Mouse (Mus musculus): ENCODE measurements around the gene Drc3. TPM values are rescaled to one million over a fixed set of nuclear protein-coding genes. Genes with fewer than 3 reads are reported as not detected.

Gene Drc3
- polyA plus RNA-seq, 1 experiment, result 5.2 TPM

GRCm38 (mm10) chr11:60308506-60309116 lies 44.5 kb upstream of the Drc3 start:
- H3K36me3 ChIP-seq (ENCODE audit: control insufficient read depth, insufficient read depth, low read length), result no peaks in the 10 kb centered on the region
- 83% methylated on average over 12 of the region's 12 CpGs for WGBS
- peaks cover 11% of the 10 kb centered on the region for H3K4me1 ChIP-seq (replicated peaks; ENCODE audit: control insufficient read depth, insufficient read depth, low read length)
- H3K27ac ChIP-seq (ENCODE audit: control insufficient read depth, insufficient read depth, low read length), result no peak overlapping the region
- DNase-seq, result no peak
- H3K27me3 ChIP-seq (ENCODE audit: control insufficient read depth, insufficient read depth, low read length), result no peaks in the 10 kb centered on the region
- no peak for TF ChIP-seq POLR2A (IDR thresholded peaks at IDR 0.05; ENCODE audit: control insufficient read depth, extremely low read depth, insufficient read depth, low read length, poor library complexity)
- no peak for TF ChIP-seq CTCF (IDR thresholded peaks at IDR 0.05; ENCODE audit: borderline replicate concordance, control insufficient read depth, extremely low read depth, insufficient read depth, low read length, poor library complexity)
- no peak overlapping the region for H3K4me3 ChIP-seq (ENCODE audit: control insufficient read depth, insufficient read depth, low read length)

DNA sequence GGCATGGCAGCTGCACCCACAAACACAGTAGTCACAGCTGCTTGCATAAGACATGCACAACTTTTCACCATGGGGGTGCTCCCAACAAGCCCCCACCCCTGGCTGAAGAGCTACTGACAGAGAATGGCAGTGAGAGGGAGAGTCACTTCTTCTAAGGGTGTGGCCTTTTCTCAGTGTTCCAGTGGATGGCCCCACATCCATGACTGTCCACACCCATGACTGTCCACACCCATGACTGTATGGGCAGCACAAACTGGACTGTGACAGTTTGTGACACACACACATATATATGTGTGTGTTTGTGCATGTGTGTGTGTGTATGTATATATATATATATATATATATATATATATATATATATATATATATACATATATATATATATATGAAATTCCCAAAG lies 43.3 kb upstream of the Drc3 start:
- Histone ChIP-seq H3K27me3 (ENCODE audit: control insufficient read depth, insufficient read depth, low read length) (no peaks in the 10 kb centered on the region), H3K4me1 (replicated peaks; ENCODE audit: control insufficient read depth, insufficient read depth, low read length) (peaks cover 11% of the 10 kb centered on the region), H3K36me3 (ENCODE audit: control insufficient read depth, insufficient read depth, low read length) (no peaks in the 10 kb centered on the region), H3K27ac (ENCODE audit: control insufficient read depth, insufficient read depth, low read length) (no peak overlapping the region), H3K4me3 (ENCODE audit: control insufficient read depth, insufficient read depth, low read length) (no peak overlapping the region)
- DNase-seq, result no peak
- TF ChIP-seq POLR2A (IDR thresholded peaks at IDR 0.05; ENCODE audit: control insufficient read depth, extremely low read depth, insufficient read depth, low read length, poor library complexity) (no peak), CTCF (IDR thresholded peaks at IDR 0.05; ENCODE audit: borderline replicate concordance, control insufficient read depth, extremely low read depth, insufficient read depth, low read length, poor library complexity) (no peak)

DNA sequence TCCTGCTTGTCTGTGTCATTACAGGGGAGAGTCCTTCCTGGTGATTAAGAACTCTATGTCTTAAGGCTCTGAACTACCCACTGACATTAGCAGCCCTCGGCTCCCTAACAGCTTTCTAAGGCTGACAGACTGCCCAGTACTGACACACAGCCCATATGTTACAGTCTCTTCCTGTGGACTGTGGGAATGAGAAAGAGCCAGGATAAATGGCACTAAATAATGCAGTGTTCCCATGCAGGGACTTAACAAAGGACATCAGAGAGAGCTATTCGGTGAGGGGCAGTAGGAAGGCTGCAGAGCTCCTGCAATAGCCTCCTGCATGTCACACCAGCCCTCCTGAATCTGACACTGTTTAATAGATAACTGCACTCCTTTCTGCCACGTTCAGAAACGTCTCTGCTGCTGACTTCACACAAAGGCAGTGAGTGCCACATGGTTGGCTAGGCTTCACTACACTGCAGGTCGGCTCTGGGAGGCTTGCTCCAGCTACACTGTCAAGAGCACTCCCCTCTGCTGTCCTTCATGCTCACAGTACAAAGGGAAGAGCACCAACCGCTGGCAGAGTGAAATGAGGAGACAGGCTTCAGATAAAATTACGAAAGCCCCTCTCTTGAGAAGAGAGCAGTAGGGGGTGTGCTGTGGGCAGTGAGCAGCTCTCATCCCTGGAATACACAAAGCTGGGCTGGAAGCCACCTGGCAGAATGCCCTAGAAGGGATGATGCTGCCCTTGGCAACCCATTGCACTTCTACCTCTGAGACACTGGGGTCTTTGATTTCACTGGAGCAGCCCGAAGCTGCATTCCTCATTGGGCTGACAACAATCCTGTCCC lies 41.9 kb upstream of the Drc3 start:
- H3K4me1 ChIP-seq (replicated peaks; ENCODE audit: control insufficient read depth, insufficient read depth, low read length), result peaks cover 3% of the 10 kb centered on the region; the same call in 1 of the 2 replicates
- DNase-seq, result no peak
- H3K27ac ChIP-seq (ENCODE audit: control insufficient read depth, insufficient read depth, low read length), result no peak overlapping the region

GRCm38 (mm10) chr11:60316250-60316649 lies 36.9 kb upstream of the Drc3 start:
- no peaks in the 10 kb centered on the region for H3K27me3 ChIP-seq (ENCODE audit: control insufficient read depth, insufficient read depth, low read length)
- H3K27ac ChIP-seq (ENCODE audit: control insufficient read depth, insufficient read depth, low read length), result no peak overlapping the region
- no peaks in the 10 kb centered on the region for H3K36me3 ChIP-seq (ENCODE audit: control insufficient read depth, insufficient read depth, low read length)
- no peak for TF ChIP-seq POLR2A (IDR thresholded peaks at IDR 0.05; ENCODE audit: control insufficient read depth, extremely low read depth, insufficient read depth, low read length, poor library complexity)
- TF ChIP-seq CTCF (IDR thresholded peaks at IDR 0.05; ENCODE audit: borderline replicate concordance, control insufficient read depth, extremely low read depth, insufficient read depth, low read length, poor library complexity), result no peak
- no peaks in the 10 kb centered on the region for H3K4me1 ChIP-seq (replicated peaks; ENCODE audit: control insufficient read depth, insufficient read depth, low read length)
- no peak for DNase-seq
- WGBS, result 95% methylated on average over 7 of the region's 7 CpGs
- H3K4me3 ChIP-seq (ENCODE audit: control insufficient read depth, insufficient read depth, low read length), result no peak overlapping the region

More for the DNA sequence above, 41.9 kb upstream of the Drc3 start:
- 83% methylated on average over 8 of the region's 8 CpGs for WGBS
- no peak overlapping the region for H3K4me3 ChIP-seq (ENCODE audit: control insufficient read depth, insufficient read depth, low read length)
- H3K36me3 ChIP-seq (ENCODE audit: control insufficient read depth, insufficient read depth, low read length), result no peaks in the 10 kb centered on the region
- no peaks in the 10 kb centered on the region for H3K27me3 ChIP-seq (ENCODE audit: control insufficient read depth, insufficient read depth, low read length)
- no peak for TF ChIP-seq POLR2A (IDR thresholded peaks at IDR 0.05; ENCODE audit: control insufficient read depth, extremely low read depth, insufficient read depth, low read length, poor library complexity)
- TF ChIP-seq CTCF (IDR thresholded peaks at IDR 0.05; ENCODE audit: borderline replicate concordance, control insufficient read depth, extremely low read depth, insufficient read depth, low read length, poor library complexity), result no peak

DNA sequence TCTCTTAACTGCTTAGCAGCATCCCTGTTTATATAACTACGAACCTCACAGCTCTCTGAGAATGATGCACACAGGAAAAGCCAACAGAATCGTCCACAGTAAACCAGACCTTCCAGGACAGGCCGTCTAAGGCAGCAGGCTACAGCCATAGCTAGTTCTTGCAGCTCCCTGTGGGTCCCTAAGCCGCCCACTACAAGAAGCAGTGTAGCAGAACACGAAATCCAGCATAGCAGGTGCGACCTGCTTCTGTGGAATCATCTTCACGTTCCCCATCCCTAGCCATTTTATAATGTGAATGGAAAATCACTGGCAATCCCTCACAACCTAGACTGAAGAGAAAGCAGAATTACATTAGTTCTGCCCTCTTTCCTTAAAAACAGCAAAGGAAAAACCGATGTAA lies 36.2 kb upstream of the Drc3 start:
- WGBS, result 93% methylated on average over 8 of the region's 8 CpGs

GRCm38 (mm10) chr11:60317376-60318102 lies 35.6 kb upstream of the Drc3 start:
- H3K27ac ChIP-seq (ENCODE audit: control insufficient read depth, insufficient read depth, low read length), result no peak overlapping the region
- 93% methylated on average over 7 of the region's 7 CpGs for WGBS
- no peaks in the 10 kb centered on the region for H3K4me1 ChIP-seq (replicated peaks; ENCODE audit: control insufficient read depth, insufficient read depth, low read length)
- no peak overlapping the region for H3K4me3 ChIP-seq (ENCODE audit: control insufficient read depth, insufficient read depth, low read length)
- DNase-seq, result no peak
- no peaks in the 10 kb centered on the region for H3K36me3 ChIP-seq (ENCODE audit: control insufficient read depth, insufficient read depth, low read length)
- no peaks in the 10 kb centered on the region for H3K27me3 ChIP-seq (ENCODE audit: control insufficient read depth, insufficient read depth, low read length)
- TF ChIP-seq POLR2A (IDR thresholded peaks at IDR 0.05; ENCODE audit: control insufficient read depth, extremely low read depth, insufficient read depth, low read length, poor library complexity), result no peak
- TF ChIP-seq CTCF (IDR thresholded peaks at IDR 0.05; ENCODE audit: borderline replicate concordance, control insufficient read depth, extremely low read depth, insufficient read depth, low read length, poor library complexity), result no peak

More for the DNA sequence above, 36.2 kb upstream of the Drc3 start:
- TF ChIP-seq POLR2A (IDR thresholded peaks at IDR 0.05; ENCODE audit: control insufficient read depth, extremely low read depth, insufficient read depth, low read length, poor library complexity) (no peak), CTCF (IDR thresholded peaks at IDR 0.05; ENCODE audit: borderline replicate concordance, control insufficient read depth, extremely low read depth, insufficient read depth, low read length, poor library complexity) (no peak)
- H3K4me3 ChIP-seq (ENCODE audit: control insufficient read depth, insufficient read depth, low read length), result no peak overlapping the region
- no peaks in the 10 kb centered on the region for H3K36me3 ChIP-seq (ENCODE audit: control insufficient read depth, insufficient read depth, low read length)
- no peaks in the 10 kb centered on the region for H3K27me3 ChIP-seq (ENCODE audit: control insufficient read depth, insufficient read depth, low read length)
- H3K4me1 ChIP-seq (replicated peaks; ENCODE audit: control insufficient read depth, insufficient read depth, low read length), result no peaks in the 10 kb centered on the region
- H3K27ac ChIP-seq (ENCODE audit: control insufficient read depth, insufficient read depth, low read length), result no peak overlapping the region
- no peak for DNase-seq
